Mouse (Mus musculus) retina, postnatal 1 day (tissue): ENCODE data around the gene Lamtor2.
A peak's percentile ranks its signal among the peaks of the same experiment; 100 is the strongest.

Source experiments
- DNase-seq: peaks from one replicate; pipeline ENCODE4 v3.0.0-alpha.2; 2012

Gene Lamtor2

GRCm38 (mm10) chr3:88541622-88542401 is 11.1 kb downstream of the Lamtor2 start:
- DNase-seq, result no peak

GRCm38 (mm10) chr3:88540085-88540484 is 12.8 kb downstream of the Lamtor2 start:
- no peak for DNase-seq

GRCm38 (mm10) chr3:88539397-88539796 is 13.5 kb downstream of the Lamtor2 start:
- peak; percentile 73 for DNase-seq

- peak; percentile 49 for DNase-seq
Observed at GRCm38 (mm10) chr3:88538271-88539145, 14.4 kb downstream of the Lamtor2 start.

GRCm38 (mm10) chr3:88537146-88537545 is 15.7 kb downstream of the Lamtor2 start:
- DNase-seq, result no peak

GRCm38 (mm10) chr3:88536103-88536930 is 16.6 kb downstream of the Lamtor2 start:
- peak; percentile 85 for DNase-seq

- DNase-seq, result no peak
Observed at GRCm38 (mm10) chr3:88535527-88535926, 17.3 kb downstream of the Lamtor2 start.

- no peak for DNase-seq
Observed at GRCm38 (mm10) chr3:88535005-88535404, 17.9 kb downstream of the Lamtor2 start.

GRCm38 (mm10) chr3:88533706-88534105 is 19.2 kb downstream of the Lamtor2 start:
- DNase-seq, result no peak

- peak; percentile 73 for DNase-seq
Observed at GRCm38 (mm10) chr3:88532689-88533511, 20.0 kb downstream of the Lamtor2 start.

GRCm38 (mm10) chr3:88532299-88532674 is 20.6 kb downstream of the Lamtor2 start, which contains the start of gene Mex3a:
TSS of gene Mex3a (plus strand) at chr3:88532395.
- DNase-seq, result no peak

GRCm38 (mm10) chr3:88531348-88532298 is 21.3 kb downstream of the Lamtor2 start:
- peak; percentile 94 for DNase-seq

GRCm38 (mm10) chr3:88530082-88530864 is 22.6 kb downstream of the Lamtor2 start:
- peak; percentile 52 for DNase-seq

- DNase-seq, result no peak
Observed at GRCm38 (mm10) chr3:88529204-88530000, 23.5 kb downstream of the Lamtor2 start.

- no peak for DNase-seq
Observed at GRCm38 (mm10) chr3:88528646-88529045, 24.2 kb downstream of the Lamtor2 start.

- DNase-seq, result peak; percentile 62
Observed at GRCm38 (mm10) chr3:88527565-88527964, 25.3 kb downstream of the Lamtor2 start.

- DNase-seq, result peak; percentile 93
Observed at GRCm38 (mm10) chr3:88526157-88527131, 26.4 kb downstream of the Lamtor2 start.

- no peak for DNase-seq
Observed at GRCm38 (mm10) chr3:88525021-88525420, 27.9 kb downstream of the Lamtor2 start.
